Mouse (Mus musculus) embryonic fibroblast, embryonic 13.5 days (primary cell): ENCODE data around the gene Tbc1d5.

Source experiments
- CTCF ChIP-seq: IDR thresholded peaks from 2 replicates; pipeline ENCODE4 v1.5.1; 2011; ENCODE audit warnings: mild to moderate bottlenecking, control low read depth, low read length, moderate library complexity, borderline replicate concordance; ENCODE audit not compliant: insufficient read depth
- POLR2A ChIP-seq: IDR thresholded peaks from 2 replicates; pipeline ENCODE4 v1.6.1; 2011; ENCODE audit warnings: low read depth, mild to moderate bottlenecking, control low read depth, low read length, moderate library complexity

- TF ChIP-seq CTCF (no peak), POLR2A (no peak)
Observed at GRCm38 (mm10) chr17:51219897-51220296, 40.7 kb upstream of the Tbc1d5 start.
